Mouse (Mus musculus) layer of hippocampus, postnatal 14 days (tissue): ENCODE measurements around the gene Acly. TPM values are rescaled to one million over a fixed set of nuclear protein-coding genes. Genes with fewer than 3 reads are reported as not detected.
"Not testable (repeated sequence)": the region's sequence is repeated elsewhere in the genome, so short reads cannot be mapped to it uniquely, and the experiment has no call there.

Source experiments
- DNase-seq, 2 experiments: peaks; one replicate each; pipeline ENCODE4 v3.0.0; 2021 to 2022; ENCODE audit warnings: low spot score in 2 of 2, mixed read lengths in 1 of 2
- total RNA-seq, 2 experiments: library from RNA; stranded (reverse); gene quantifications; 2 replicates each; pipeline ENCODE4 v1.2.3; 2021

The Acly gene
- total RNA-seq, 2 experiments from 2014 or later: 110 to 119 TPM

DNA sequence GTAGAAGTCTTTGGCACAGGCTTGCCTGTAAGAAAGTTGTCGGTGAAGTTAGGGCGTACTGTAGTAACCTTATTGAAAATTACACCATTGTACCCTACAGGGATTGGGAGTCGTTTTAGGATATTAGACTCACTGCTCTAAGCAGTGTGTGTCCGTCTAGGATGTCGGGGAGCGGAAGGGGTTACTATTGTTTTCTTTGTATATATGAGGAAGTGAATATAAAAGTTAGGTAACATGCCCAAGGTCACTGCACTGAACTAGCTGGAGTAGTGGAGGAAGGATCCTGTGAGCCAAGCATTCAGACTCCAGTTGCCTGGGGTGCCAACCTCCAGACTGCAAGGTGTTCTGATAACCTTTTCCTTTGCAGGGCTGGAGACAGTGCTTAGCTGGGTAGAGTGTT is 19.2 kb upstream of the Acly start:
- DNase-seq: no peak

DNA sequence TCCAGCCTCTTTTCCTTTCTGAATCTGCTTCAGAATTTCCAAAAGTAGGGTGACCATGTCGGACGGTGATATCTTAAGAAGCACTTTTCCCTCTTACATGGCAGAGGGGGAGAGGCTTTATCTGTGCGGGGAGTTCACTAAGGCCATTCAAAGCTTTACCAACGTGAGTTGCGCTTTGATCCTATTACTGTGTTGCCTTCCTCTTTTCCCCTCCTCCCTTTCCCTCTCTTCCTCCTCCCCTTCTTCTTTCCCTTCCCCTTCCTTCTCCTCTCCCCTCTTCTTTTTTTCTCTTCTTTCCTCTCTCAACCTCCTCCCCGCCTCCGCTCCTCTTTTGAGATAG is 17.9 kb upstream of the Acly start:
- no peak for DNase-seq

DNA sequence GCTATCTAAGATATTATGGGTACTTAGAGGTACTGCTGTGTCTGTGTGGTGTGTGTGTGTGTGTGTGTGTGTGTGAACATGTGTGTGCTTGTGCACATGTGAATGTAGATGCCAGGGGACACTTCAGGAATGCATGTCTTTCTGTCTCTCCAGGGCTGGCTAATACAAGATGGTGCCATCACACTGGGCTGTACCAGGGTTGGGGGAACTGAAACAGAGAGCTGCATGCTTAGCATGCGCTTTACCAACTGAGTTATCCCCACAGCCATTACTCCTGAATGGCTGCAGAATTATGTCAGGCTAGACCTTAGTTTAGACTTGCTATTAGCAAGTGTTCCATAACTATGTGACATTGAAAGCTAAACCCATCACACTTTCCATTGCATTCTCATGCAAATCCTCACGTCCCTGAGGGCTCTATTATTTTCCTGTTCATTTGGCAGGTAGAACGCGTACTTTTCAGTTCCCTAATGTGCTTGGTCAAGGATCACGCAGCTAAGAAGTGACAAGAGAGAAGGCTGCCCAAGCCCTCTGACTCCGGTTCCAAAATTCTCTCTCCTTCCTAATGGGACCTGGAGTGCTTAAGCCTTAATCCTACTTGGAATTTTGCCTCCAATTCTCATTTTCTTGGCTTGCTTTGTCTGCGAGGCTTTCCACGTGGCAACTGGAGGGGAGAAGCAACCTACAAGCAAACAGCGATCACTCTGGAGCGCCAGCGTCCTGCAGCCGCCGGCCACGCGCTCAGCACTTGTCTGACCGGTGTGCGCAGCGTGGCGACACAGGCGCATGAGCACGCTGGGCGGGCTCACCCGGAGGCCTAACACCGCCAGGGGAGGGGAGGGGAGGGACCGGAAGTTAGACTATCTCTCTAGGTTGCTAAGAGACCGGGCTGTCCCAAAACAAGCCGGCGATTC is 17.3 kb upstream of the Acly start, which contains the start of gene Ttc25:
Gene Ttc25 (plus strand): TSS at position 776 of the 914 bp plus-strand sequence.
- peak; percentile 70 to 75 for DNase-seq

DNA sequence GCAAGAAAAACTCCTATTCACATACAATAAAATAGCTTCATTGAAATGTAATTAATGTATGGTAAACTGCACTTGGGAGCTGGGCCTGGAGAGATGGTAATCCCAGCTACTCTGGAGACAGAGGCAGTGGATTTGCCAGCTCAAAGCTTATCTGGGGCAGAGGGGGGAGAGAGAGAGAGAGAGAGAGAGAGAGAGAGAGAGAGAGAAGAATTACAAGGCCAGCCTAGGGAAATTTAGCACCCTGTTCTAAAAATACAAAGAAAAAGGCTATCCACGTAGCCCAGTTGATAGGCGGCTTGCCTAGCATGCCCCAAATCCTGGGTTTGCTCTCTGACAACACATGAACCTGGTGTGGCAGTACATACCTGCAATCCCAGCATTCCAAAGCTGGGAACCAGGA is 13.8 kb upstream of the Acly start:
- DNase-seq: no peak

DNA sequence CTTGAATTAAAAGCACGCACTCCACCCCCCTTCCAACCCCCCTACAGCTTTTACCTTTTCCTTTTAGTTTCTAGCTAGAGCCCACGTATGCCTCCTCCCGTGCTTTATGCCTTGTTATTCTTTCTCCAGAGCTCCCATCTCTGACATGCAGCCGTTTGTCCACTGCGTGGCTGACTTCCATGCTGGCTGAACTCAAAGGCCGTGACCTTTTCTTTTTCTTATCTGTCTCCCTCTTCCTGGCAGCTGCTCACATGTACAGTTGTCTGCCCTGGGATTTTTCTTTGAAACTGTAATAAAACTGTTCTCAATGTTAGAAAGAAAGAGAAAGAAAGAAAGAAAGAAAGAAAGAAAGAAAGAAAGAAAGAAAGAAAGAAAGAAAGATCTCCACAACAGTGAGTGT is 13.2 kb upstream of the Acly start:
- DNase-seq: no peak

DNA sequence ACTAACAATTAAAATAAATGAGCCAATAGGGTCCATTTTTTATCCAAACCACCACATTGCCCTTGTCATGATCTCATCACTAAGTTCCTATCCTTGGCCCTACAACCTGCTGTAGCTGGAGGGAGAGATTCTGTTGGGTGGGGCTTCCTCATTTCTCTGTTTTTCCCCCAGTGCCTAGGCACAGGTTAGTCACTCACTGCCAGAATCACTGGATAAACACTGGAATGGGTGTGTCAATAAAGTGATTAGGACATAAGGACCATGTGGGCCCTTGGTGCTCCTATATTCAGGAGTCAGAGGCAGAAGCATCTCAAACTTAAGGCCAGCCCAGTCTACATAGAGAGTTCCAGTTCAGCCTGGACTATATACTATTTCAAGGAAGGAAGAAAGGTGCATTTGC is 8.7 kb upstream of the Acly start:
- DNase-seq: no peak

DNA sequence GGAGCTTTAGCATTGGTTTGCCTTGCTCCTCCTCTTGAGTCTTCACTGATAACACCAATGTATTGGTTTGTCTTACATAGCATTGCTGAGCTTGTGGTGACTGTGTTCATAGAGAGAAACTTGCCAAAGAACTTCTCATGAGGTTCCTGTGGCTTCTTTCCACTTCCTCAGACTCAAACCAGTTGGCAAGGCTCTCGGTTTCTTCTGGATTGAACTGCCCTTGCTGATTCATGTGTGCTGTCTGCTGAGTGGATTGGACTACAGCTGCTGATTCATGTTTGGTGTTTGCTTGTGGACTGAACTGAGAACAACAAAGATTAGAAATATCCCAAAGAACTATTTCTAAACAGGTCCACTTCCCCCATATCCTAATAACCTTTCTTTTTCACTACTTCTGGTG is 8.2 kb upstream of the Acly start:
- no peak for DNase-seq

DNA sequence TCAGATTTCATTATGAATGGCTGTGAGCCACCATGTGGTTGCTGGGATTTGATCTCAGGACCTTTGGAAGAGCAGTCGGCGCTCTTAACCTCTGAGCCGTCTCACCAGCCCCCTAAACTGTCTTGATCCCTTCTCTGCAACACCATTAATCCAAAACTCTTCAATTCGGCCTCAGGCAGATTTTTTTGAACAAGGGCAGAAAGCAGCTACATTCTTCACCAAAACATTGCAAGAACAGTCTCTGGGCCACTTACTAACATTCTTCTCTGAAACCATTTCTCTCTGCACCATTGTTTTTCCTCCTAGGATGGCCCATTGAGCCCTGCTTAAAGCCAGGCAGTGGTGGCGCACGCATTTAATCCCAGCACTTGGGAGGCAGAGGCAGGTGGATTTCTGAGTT is 7.0 kb upstream of the Acly start:
- not testable (repeated sequence) for DNase-seq

DNA sequence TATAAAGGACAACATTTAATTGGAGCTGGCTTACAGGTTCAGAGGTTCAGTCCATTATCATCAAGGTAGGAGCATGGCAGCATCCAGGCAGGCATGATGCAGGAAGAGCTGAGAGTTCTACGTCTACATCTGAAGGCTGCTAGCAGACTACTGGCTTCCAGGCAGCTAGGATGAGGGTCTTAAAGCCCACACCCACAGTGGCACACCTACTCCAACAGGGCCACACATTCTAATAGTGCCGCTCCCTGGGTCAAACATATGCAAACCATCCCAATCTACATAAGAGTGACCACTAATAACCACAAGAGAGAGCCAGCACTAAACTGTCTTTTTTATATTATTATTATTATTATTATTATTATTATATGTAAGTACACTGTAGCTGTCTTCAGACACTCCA is 6.6 kb upstream of the Acly start:
- not testable (repeated sequence) for DNase-seq

DNA sequence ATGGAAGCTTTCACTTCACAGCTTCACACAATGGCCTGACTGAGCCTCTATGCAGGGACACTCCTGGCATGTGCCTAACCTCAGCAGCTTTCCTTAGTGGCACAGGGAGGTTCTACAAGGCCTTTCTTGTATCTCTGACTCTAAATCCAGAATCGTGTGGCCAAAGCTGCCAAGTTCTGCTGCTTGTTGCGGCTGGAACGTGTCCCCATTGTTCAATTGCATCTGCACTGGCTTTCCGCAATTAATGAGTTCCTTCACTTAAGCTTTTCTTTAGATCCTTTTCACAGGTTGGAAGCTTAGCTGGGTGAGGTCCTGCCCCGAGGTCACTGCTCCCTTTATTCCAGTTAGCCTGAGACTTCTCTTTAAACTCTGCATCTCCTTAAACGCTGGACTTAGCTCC is 6.1 kb upstream of the Acly start:
- no peak for DNase-seq

DNA sequence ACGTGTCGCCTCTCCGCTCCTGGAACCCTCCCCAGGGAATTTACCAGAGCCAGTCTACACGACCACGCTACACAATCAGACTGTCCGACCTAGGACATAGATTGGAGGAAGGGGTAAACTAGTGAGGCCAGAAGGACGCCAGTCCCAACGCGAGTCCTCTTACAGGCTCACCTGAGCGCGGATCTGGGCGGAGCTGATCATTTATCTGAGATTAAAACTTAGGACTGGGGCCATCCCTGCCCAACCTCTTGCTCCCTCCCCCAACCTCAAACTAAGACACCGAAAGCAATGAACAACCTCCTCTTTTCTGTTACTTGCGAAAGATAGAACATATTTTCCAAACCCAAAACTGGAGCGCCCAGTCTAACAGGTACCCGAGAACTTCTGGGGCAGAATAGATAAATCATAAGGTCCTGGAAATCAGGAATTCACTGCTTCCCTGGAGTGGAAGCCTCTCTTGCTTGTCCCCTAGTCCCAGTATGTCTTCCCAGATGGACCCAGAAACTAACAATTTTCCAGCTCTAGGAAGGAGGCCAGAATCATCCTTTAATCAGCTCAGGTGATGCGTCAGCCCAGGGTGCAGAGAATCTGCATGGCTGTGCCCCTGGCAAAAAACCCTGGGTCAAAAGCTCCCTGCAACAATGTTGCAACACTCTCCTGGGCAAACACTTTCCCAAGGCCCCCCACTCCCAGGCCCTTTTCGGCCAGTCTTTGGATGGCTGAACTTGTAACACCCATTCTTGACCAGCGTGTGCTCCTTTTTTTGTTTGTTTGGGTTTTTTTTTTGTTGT is 770 bp upstream of the Acly start:
- DNase-seq: no peak

DNA sequence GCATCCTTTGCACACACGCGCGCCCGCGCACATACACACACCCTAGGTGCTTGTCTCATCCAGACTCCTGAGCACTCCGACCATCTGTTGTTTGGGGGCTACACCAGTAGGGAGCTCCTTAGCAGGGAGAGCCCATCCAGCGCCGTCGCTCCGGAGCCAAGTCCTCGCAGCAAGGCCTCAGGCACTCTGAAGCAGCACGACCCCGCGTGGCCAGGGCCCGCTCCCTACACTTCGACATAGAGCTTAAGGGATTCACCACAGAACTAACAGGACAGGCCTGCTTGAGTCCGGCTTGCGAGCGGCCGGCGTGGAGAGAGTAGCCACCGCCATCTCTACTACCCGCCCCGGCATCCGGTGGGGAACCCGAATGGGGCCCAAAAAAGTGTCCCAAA is 738 bp downstream of the Acly start:
- DNase-seq: peak; percentile 37 to 58

DNA sequence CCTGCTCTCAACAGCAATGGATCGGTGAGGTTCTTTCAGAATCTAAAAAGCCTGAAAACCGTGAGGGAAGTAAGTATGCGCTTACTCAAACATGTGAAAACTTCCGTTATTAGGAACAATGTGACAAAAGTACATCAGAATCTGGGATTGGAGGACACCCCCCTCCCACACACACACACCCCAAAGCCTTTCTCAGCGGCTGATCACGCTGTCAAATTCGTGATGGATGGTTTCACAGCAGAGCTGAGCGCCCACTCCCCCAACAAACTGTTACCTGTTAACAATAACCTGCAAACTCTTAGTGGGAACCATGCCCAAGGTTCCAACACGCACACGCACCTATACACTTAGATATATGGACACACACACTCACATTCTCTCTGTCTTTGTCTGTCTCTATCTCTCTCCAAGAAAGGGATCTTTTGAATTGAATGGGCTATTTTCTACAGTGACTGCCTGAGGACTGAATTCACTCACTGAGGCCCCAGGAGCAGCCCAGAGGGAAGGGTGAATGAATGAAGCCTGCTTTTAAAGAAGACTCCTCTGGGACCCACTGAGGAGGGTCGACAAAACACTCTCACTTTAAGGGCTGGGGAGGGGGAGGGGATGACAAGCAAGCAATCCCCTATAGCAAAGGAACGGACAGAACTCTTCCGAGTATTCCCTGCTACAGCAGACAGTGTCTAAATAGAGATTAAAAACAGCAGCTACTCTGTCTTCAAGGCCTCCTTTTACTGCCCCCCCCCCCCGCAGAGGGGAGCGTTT is 1.6 kb downstream of the Acly start:
- no peak for DNase-seq

DNA sequence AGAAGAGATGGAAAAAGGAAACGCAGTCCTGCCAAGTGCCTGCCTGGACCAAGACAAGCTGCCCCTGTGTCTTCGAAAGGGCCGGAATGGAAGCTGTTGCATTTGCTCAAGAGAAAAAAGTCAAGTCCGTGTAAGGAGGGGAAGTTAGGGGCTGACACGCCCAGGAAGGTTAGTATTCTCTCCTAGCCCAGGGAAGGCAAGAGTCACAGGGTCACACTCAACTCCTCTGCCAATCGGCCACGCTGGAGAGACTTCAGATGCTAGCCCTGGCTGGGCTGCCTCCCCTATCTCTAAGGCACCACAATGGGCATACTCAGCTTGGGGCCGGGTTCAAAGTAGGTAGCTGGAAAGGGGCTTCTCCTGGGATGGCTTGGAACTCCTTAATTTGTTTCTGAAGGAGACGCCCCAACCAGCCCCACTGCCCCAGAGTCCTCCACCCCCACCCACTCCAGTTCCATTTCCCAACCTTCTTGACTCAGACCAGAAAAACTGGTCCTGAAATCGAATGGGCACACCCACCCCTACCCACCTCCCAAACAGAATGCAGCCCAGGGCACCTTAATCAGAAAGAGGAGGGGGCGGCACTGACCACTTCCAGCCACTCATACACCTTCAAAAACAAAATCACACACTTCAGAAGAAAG is 2.7 kb downstream of the Acly start:
- DNase-seq: no peak

DNA sequence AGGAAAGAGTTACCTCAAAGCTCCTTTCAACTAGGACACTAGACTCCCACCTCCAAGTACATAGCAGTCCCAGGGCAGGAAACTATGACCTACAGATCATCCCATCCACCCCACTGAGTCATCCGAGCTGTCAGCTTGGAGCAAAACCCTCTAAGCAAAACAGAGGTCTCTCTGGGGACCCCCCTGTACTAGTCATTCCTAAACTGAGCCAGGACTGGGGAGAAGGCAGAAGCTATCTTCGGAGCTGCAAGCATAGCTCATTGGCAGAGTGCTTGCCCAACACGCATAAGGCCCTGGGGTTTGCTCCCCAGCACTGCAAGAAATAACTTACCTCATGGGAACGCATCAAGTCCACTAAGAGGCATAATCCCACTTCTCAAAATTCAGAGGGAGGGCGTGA is 3.4 kb downstream of the Acly start:
- DNase-seq: no peak

DNA sequence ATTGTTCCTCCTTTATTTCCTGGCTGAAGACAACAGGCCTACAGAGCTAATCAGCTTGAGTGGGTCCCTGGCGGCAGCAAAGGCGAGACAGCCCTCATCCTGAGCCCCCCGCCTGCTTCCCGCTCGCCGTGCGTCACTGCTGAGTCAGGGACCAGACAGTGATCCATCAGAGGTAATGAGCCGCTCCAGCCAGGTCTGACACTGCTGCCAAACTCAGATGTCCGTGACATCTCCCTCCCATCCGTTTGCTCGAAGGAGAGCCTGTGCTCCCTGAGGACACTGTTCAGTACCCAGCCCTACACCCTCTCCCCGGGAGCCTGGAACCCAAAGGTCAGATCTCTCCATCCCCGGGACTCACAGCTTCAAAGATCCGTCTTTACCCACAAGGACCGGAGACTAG is 7.0 kb downstream of the Acly start:
- DNase-seq: no peak

DNA sequence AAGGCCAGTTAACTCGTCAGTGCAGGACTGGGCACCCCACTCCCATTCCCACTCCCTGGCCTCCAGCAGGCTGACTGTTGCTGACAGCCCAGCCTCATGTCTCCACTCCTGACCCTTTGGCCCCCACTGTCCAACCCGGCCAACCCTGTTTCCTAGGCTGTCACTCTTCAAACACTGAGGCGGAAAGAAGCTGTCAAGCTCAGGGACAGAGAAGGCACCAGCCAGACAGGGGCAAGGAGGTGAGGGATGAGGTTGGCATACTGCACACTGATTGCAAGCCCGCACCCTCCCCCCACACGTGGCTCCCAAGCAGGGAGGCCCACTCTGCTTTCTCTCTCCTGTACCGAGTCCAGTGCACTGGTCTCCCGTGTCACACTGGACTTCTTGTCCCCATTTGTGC is 8.6 kb downstream of the Acly start:
- DNase-seq: no peak

DNA sequence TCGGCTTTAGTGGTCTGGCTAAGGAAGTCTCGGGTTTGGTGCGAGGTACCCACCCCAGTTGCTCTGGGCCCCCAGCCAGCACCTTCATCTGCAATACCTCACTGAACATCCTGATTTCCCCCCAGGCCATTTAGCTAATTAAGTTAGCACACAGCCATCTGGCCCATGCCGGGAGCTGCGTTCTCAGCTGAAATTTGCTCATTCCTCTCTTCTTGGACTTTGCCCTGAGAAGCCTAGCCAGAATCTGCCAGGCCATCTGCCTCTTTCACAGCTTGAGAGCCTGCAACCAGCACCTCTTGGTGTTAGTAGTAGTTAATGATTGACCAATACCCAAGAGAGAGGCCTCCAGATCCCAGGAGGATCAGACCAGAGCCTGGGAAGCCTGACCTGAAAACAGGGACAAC is 9.6 kb downstream of the Acly start:
- peak; percentile 11 to 33 for DNase-seq

DNA sequence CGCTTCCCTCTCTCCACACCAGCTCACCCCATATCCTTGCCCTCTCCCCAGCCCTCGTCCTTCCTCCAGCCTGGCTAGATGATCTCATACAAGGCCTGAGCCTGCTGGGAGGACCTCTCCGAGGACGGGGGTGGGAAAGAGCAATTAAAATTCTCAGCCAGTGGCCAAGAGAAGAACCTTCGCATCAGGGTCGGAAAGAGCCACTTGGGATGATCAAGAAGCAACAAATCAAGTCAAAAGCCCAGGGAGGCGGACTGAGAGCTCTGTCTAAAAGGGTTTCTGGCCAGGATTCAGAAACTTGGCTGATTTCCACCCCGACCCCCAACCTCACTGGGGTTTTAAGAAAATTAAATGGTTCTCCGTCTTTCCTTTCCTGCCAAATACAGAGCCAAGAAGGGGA is 11.5 kb downstream of the Acly start:
- no peak for DNase-seq

DNA sequence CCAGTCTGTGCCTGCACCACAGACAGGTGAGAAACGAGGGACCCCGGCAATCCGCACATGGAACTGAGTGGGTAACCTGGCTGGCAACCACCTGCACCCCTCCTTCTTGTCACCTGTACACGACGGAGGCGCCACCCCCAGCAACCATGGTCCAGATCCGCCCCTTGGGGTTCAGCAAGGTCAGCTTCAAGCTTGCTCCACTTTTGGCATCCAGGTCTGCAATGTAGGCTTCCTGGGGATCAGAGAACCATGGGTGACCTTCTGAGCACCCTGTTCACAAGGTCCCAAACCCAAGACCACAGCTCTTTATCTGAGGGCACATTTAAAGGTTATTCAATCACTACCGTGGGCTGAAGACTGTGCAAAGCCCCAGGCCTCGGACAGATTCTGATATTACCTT is 12.0 kb downstream of the Acly start:
- DNase-seq: no peak

DNA sequence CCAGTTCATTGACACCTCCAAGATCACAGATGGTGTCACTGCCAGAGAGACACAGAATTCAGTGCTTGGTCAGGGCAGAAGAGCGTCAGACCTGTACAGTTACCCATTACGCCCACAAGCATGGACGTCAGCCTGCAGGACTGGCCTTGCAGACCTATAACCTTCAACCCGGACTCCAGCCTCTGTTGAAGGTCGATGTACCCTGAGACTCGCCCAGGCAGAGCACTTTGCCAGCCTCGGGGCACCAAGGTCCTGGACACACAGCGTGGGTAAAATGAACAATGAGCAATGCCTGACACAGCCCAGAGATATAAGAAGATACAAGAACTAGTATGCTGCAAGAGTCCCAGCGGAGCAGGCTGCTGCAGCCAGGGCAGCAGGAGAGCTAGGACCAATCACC is 12.7 kb downstream of the Acly start:
- DNase-seq: no peak
